Mouse (Mus musculus): Measurements from ENCODE around the gene Myo1d.
A peak's percentile ranks its signal among the peaks of the same experiment; 100 is the strongest.

The Myo1d gene

DNA sequence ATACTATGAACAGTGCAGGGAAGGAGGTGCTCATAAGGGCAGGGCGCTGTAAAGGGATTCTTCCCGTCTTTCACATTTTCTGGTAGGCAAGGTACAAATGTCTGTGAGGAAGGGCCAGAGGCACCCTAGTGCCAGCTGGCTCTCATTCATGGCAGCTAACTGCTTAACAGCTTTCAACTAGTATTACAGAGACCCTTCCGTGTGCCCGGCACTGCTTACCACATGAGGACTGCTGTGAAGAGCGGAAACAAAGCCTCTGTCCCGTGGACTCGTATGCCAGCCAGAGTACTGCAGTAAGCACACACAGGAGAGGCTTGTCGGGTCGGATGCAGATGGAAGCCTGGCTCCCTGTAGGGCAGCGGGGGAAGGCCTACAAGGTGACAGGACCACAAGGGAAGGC, 229.6 kb downstream of the Myo1d start:
- DNase-seq (ENCODE audit: low spot score in 2 of 2): no peak

DNA sequence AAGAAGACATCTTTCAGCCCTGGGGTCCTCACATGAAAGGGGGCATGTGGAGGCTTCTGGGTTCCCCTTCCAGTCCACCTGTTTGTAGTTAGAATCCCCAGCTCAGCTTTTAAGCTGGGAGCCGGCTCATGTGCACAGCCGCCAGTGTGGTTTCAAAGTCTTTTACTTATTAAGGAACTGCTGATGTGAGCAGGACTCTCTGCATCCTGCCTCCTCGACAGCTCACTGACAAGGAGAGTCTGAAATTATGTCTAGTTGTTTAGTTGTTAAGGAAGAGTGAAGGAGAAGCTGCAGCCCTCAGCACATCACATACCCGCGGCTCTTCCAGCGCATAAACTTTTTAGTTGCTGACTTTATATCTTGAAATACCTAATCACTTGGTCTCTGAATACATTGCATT, 230.0 kb downstream of the Myo1d start:
- DNase-seq (ENCODE audit: low spot score in 2 of 2): no peak

DNA sequence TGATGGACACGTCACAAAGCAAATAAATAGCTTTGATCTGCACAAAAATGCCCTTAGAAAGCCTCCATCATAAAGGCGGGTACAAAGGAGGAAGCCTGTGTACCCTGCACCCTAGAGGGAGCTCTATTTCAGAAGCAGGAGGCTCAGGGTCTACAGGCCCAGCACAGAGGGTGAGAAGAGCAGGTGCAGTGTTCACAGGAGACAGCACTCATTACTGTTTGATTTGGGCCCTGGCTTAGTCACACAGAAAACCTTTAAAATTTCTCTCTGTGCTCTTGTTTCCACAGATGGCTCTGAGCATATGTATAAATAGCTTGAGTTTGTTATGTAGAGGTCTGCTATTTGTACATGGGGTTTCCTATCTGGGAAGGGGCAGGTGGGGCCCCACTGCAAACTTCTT, 233.6 kb downstream of the Myo1d start:
- no peak for DNase-seq (ENCODE audit: low spot score in 2 of 2)

DNA sequence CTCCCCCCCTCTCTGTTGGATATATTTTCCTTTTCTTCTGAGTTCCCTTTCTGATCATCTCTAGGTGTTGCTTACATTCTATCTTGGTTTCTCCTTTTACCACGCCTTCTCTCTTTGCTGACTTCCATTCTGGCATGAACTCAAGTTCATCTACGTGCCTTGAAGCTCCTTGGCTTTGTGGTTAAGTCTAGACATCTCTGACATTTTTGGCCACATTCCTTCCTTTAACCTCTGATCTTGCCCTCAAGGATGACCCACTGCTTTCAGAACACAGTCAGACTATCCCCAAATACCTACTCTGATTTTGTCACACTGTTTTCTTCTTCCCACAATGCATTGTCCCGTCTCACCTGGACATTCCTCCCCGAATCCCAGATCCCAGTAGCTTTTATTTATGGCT, 240.8 kb downstream of the Myo1d start:
- DNase-seq (ENCODE audit: low spot score in 2 of 2): no peak

DNA sequence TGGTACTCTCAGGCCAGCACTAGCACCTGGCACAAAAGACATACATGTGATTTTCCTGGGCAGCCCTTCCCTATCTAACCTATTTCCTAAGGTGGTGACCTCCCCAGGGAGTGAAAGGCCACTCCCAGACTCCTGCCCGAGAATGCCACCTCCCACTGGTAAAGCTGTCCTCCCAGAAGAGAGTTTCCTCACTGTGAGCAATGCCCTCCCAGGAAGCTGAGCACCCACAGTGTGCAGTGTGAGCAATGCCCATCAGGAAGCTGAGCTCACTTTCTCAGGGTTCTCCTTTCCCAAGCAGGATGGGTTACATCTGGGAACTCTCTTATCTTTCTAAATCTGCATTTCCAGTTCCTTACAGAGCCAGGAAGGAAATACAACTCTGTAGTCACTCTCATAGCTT, 246.9 kb downstream of the Myo1d start:
- DNase-seq (ENCODE audit: low spot score in 2 of 2): no peak

DNA sequence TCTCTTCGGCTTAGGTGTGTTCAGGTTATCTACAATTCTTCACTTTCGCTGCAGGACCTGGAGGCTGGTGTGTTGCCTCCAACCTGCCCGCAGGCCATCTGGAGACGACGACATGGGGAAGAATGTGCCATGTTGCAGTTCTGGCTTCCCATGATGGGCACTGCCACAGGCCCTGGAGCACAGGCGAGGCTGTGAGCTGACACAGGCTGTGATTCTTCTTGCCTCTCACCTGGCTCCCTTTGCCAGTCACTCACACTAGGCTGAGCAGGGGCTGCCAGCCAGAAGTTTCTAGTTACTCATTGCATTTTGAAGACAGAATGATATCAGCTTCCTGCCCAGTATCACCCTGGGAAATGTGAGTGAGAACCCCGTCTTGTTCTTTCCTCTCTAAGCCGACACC, 250.7 kb downstream of the Myo1d start:
- DNase-seq (ENCODE audit: low spot score in 2 of 2): no peak

DNA sequence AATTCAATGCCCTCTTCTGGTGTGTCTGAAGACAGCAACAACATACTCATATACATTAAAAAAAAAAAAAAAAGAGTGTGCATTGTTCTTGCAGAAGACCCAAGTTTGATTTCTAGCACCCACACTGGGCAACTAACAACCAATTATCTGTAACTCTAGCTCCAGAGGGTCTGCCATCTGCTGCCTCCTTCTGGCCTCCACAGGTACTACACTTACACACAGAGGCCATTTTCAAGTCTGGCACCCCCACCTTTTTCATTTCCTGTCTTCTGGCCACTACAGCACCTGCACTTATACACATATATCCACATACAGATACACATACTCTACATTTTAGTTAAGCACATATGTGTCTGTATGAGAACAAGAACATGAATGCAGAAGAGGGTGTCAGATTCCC, 252.1 kb downstream of the Myo1d start:
- DNase-seq (ENCODE audit: low spot score in 2 of 2): no peak

DNA sequence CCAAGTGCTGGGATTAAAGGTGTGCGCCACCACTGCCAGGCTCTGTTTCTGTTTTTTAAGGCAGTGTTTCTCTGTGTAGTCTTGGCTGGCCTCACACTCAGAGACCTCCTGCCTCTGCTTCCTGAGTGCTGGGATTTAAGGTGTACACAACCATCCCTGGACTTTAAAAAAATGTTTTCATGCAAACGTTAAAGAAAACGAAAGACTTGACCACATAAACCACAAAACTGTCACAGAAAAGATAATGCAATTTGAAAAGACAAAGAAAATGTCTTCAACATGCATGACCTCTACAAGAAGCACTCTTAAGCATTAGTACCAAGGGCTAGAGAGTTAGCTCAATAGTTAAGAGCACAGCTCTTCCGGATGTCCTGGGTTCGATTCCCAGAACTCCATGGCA, 255.6 kb downstream of the Myo1d start:
- DNase-seq (ENCODE audit: low spot score in 2 of 2): no peak

DNA sequence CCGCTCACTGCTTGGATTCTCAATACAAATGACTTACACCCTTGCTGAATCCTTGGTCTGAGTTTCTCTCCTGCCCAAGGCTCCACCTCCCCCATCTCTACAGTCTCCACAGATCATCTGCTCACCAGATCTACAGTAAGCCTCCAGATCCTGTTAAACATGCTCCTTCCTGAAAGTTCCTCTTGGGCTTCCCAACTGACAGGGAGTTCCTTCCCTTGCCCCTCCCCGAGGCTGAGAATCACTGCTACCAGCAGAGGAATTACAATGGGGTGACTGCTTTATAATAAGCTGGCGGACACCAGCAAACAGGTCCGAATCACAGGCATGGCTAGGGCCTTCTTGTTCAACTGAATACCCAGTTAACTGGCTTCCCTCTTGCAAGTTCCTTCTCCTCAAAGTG, 256.4 kb downstream of the Myo1d start:
- no peak for DNase-seq (ENCODE audit: low spot score in 2 of 2)

DNA sequence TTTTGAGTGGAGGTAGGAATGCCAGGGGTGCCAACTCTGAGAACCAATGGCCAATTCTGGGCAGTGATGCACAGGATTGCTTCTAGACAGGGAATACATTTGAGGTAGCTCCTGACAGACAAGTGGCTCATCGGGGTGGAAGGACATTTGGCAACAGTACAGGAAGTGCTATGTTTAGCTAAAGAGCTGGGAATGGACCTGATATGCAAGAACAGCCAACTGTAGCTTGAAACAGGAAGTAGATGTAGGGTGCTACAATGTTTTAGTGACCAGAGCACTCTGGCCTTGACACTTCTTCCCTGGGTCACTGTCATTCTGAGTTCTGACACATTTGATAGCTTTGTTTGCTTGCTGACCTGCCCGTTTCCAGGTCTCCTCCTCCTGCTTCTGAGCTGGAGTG, 257.0 kb downstream of the Myo1d start:
- DNase-seq (ENCODE audit: low spot score in 2 of 2): no peak

DNA sequence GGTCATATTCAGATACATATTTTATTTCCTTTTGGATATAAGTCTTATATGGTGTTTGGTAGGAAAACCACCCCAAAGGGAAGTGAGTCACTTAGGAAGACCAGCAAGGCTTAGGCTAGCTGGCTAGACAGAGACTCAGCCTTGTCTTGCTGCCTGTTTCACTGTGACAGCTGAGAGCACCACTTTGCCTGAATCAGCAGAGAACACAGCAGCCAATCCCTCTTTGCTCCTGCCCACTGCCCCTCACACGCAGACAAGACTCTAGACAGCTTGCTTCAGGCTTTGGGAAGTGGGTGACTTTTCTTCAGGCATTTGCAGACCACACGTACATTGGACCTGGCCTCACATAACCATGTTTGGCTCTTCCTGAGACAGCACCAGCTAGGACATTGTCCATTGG, 258.7 kb downstream of the Myo1d start:
- DNase-seq (ENCODE audit: low spot score in 2 of 2): no peak

DNA sequence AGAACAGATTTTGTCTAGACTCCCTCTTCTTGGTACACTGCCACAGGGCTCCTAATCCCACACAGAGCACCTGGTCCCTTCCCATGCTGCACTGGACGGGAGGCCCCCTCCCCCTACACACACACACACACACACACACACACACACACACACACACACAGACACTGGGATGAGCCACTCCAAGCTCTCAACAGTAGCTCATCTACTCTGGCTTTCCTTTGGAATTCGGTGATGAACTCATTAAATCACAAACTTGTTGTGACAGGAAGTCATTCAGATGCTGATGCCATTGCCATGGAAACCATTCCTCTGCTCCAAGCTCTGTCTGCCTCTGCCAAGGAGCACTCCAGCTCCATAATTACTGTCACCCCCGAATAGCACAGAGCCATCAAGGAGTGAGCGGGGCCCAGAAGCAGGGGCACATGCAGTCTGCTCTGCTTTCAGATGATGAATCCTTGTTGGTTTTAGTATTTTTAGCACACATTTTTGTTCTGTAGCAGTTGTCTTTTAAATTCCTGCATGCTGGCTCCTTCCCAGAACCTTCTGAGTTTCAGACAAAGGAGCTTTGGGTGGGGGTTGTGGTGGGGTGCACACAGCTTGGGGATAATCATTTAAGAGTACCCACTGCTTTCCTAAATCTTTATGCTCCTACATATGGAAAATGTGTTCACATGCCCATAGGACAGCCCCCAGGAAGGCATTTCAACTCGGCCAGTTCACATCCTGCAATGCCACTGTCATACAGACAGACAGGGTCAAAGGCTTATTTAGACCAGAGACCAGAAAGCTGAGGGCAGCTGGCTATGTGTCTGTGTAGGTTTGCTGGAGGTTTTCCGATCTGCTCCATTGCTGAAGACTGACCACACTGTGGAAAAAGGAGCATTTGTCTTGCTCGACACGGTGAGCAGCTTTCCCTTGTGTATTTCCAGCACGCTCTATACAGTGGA, 261.1 kb downstream of the Myo1d start:
- DNase-seq (ENCODE audit: low spot score in 2 of 2): peak; percentile 71 to 85

DNA sequence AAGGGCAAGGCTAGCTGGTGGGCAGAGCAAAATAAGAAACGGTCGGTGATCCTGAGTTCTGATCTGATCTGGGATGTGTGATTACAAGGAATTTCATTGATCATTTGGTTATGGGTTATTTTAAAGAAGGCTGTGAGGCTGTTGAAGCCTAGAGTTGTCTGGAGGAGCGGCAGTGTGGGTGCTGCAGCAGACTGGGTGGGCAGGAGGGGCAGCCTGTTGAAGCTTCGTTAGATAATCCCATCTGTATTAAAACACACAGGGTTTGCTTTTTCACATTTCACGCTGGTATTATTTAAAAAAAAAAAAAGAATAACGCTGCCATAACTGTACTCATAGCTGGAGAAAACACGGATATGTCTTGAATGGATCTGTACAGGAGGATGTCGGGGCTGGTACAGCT, 263.9 kb downstream of the Myo1d start:
- no peak for DNase-seq (ENCODE audit: low spot score in 2 of 2)

DNA sequence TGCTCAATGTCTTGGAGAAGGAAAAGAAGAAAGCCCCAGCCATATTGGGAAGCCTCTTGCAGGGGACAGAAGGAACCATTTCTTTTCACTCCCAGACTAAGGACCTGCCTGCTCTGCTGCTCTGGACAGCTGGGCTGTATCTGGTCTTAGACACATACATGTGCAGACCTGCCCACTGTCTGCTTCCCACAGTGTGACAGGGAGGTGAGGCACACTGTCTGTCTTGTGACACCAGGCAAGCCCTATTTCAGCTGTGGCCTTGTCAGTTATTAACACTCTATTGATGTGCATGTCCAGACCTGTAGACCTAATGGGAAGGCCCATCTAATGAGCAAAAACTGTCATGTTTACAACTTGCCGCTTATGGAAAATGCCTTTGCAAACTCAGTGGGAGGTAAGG, 264.5 kb downstream of the Myo1d start:
- DNase-seq (ENCODE audit: low spot score in 2 of 2): no peak

DNA sequence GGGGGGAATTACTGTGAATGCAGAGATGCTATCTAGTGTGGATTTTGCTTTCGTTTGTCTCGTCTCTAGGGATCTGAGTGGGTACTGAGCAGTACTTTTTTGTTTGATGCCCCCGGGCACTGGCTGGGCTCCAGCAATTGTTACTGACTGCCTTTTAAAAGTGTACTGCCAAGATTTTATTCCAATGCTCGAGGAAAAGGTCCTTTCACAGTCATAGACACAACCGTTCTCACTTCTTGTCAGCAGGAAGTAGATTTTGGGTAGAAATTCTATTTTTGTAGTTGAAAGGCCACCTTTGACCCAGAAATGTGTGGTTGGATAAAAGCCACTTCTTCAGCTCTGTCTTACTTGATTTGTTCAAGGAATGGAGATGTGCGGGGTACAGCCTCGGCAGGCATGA, 266.0 kb downstream of the Myo1d start:
- DNase-seq (ENCODE audit: low spot score in 2 of 2): no peak

DNA sequence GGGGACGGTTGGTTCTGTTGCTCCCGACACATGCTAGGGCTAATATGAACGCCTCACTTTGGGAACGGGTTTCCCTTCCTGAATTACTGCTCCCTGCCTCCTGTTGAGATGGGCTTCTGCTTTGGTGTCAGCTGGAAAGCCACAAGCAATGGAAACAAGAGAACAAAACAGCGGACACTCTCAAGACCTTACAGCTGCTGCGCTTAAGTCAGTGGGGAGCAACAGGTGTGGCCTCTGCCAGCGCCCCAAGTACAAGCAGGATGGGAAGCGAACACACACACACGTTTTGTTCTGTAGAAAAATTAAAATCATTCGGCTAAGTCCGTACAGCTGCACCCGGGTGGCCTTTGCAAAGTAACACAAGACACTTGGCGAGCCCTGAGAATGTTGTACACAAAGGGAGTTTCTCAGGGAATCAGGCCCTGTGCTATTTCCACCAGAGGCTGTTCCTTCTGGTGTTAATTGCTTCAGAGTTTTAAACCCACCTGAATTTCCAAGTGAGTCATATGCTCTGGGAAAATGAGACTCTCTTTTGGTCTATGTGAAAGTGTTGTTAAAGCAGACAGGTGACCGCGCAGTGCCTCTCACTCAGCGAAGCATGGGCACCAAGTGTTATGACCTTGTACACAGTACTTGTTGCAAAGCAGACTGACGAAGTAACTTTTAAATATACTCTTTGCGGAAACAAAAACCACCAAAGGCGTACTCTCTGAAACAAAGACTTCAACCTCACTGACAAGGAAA, 267.3 kb downstream of the Myo1d start:
- no peak for DNase-seq (ENCODE audit: low spot score in 2 of 2)

DNA sequence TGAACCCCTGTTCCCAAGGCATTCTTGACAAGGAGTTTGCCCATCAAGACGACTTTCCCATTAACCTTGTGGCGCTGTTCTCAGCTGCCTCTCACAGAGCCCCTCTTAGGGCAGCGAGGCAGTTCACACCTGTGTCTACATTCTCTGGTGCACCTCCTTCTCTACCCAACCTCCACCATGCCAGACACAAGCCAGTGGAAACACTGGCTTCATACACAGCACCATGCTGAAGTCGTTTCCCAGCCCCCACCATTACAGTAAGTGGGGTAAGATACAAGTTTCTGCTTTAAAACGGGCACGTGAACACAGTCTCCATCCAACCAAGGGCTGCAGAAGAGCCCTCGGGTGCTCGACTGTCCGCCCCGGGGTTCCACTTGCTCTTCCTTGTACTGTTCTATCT, 269.7 kb downstream of the Myo1d start:
- no peak for DNase-seq (ENCODE audit: low spot score in 2 of 2)

DNA sequence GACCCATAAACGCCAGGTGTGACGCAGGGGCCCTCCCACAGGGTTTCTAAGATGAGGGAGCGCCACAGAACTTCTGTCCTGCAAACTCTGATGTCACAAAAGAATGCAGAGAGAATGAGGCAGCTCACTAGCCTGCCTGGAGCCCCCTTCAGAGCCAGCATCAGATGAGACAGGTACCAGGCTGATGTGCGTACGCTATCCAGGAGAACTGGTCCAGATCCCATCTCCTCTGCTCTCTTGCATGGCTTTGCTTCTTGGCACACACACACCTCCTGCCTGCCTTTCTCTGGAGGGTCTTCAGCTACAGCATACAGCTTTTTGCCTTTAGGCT, 270.7 kb downstream of the Myo1d start:
- DNase-seq (ENCODE audit: low spot score in 2 of 2): no peak

DNA sequence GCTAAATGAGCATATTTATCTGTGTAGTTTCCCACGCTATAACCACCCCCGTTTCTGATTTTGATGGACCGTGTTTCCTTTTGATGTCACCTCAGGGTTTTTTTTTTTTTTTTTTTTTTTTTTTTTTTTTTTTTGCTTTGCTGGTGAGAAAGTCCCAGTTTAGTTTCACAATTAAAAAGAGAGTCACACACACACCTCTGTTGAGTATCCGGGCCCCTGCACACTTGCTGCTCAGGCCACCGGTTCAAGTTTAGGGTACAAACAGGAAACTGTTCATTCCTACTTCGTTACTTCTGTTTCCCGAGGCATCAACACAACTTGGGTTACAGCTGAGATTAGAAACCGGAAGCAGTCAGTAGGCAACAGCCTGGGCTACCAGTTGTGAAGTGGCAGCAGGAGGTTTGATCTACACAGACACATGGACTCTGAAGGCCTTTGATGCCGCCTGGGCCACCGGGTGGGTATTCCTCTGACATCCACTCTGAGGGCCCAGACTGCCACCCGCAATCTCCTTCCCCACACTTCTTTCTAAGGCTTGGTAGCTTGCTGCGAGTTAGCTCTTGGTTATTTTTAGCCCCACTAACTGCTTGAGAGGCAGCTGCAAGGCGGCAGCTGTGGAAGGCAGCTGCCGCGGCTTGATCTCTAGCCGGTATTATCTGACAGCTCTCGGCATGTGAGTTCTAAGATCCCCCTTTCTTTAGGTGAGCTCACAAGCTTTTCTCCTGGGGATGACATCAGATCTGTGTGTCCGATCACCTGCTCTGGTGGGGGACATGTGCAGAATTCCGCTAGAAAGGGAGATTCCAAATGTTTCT, 271.3 kb downstream of the Myo1d start:
- no peak for DNase-seq (ENCODE audit: low spot score in 2 of 2)

DNA sequence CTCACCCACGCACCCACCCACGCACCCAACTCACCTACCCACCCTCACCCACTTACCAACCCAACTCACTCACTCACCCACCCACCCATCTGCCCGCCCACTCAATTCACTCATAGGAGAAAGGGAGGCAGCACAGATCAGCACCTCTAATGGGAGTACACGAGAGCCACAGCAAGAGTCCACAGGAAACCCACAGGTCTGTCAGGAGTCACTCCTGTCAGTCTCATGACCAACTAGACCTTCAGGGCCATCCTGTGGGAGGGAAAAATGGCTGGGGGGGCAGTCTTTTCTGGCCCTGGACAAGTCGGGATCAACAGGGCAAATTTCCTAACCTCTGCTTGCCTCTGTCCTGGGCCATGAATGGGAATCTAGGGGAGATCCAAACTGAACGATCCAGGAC, 272.0 kb downstream of the Myo1d start:
- no peak for DNase-seq (ENCODE audit: low spot score in 2 of 2)

DNA sequence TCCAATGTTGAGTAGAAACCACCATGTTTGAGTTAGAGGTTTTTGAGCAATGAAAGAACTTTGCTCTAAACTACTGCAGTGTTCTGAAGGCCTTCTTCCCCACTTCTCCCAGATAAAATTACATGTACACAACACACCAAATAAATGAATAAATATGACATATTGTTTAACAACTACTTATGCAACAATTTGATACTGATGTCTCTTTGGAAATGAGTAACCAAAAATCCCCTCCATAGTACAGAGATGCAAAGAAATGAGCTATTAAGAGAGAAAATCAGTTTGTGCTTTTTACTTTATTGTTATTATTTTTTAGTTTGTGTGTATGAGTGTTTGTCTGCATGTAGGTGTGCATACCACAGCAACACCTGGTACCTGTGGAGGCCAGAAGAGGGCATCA, 273.3 kb downstream of the Myo1d start:
- no peak for DNase-seq (ENCODE audit: low spot score in 2 of 2)

DNA sequence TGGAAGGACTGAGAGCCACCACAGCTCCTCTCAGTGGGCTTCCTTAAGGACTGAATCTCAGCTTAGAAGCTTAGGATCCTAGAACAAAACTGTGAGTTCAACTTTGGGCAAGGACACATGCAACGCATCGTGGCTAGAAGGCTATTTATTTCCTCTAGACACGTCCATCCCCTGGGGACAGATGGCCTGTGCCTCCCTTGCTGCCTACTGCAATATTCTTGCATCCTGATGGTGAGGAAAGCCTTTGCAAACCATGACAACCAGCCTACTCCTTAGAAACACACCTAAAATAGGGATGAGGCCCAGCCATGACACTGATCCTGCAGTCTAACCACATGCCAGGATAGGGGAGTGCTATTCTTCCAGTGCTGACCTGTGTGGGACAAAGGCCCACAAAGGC, 274.2 kb downstream of the Myo1d start:
- DNase-seq (ENCODE audit: low spot score in 2 of 2): no peak

Data from frontal cortex, postnatal 10 days (tissue).